Mouse (Mus musculus): ENCODE measurements around the gene Npas1. TPM values are rescaled to one million over a fixed set of nuclear protein-coding genes. Genes with fewer than 3 reads are reported as not detected.

The Npas1 gene
- polyA plus RNA-seq, 1 experiment: not detected

DNA sequence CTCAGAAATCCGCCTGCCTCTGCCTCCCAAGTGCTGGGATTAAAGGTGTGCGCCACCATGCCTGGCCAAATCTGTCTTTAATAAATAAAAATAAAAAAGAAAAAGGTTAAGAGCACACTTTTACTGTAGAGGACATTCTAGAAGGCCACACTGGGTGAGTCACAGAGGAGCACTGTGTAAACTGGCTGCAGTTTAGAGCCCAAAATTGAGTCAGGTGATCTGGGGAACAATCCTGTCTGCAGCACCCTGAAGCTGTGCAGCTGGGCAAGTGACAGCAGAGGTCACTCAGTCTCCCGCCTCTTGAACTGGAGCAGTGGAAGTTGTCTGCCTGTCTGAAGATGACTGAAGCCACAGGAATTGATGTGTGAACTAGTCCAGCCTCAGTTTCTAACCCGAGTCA is 24.0 kb upstream of the Npas1 start:
- 94% methylated on average over 4 of the region's 4 CpGs for WGBS
- Histone ChIP-seq H3K4me1 (ENCODE audit: control insufficient read depth, insufficient read depth, low read length) (no peaks in the 10 kb centered on the region), H3K4me3 (ENCODE audit: insufficient read depth, low read depth, low read length) (no peak overlapping the region), H3K27ac (ENCODE audit: insufficient read depth, low read depth, low read length) (no peak overlapping the region)
- TF ChIP-seq POLR2A (IDR thresholded peaks at IDR 0.05; ENCODE audit: insufficient read depth, low read depth, low read length): no peak
- TF ChIP-seq CTCF (IDR thresholded peaks at IDR 0.05; ENCODE audit: insufficient read depth, low read depth, low read length): no peak

DNA sequence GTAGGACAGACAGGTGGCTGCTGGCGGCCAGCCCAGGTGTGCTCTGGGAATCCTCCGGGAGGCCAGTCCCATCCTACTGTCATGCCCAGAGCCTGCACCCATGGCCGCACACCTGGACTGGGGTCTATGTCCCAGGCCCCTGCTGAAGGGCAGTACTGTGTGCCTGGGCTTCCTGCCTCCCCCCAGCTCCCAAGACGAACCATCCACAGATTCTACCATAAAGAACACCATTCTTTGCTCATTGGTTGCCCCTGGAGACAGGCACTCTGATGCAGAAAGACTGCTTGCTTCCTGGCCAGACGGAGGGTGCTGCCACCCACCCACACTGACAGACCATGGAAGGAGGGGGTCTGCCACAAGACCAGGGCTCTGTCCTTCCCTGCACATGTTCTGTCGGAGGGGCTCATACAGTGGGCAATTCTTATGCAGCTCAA is 22.2 kb upstream of the Npas1 start:
- TF ChIP-seq CTCF (IDR thresholded peaks at IDR 0.05; ENCODE audit: insufficient read depth, low read depth, low read length) (no peak), POLR2A (IDR thresholded peaks at IDR 0.05; ENCODE audit: insufficient read depth, low read depth, low read length) (no peak)
- no peak overlapping the region for H3K27ac ChIP-seq (ENCODE audit: insufficient read depth, low read depth, low read length)
- no peaks in the 10 kb centered on the region for H3K4me1 ChIP-seq (ENCODE audit: control insufficient read depth, insufficient read depth, low read length)
- H3K4me3 ChIP-seq (ENCODE audit: insufficient read depth, low read depth, low read length): no peak overlapping the region
- 71% methylated on average over 6 of the region's 6 CpGs for WGBS

DNA sequence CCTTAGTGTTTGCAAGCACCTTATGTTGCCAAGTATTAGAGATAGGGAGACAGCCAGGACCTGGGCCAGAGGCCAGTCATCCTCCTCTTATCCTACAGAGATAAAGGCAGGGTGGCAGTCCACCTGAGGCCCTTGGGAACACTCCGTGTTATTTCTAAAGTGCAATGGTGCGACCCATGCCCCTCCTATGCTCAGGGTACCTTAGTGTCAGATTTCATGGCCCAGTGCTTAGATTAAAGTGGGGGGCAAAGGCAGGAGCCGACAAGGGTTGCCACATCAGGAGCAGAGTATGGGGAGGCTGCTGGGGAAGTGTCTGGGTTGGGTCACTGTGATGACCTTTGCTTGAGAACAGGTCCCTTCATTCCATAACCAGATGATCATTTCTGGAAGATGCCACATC is 18.7 kb upstream of the Npas1 start:
- no peak overlapping the region for H3K4me3 ChIP-seq (ENCODE audit: insufficient read depth, low read depth, low read length)
- H3K4me1 ChIP-seq (ENCODE audit: control insufficient read depth, insufficient read depth, low read length): no peaks in the 10 kb centered on the region
- TF ChIP-seq POLR2A (IDR thresholded peaks at IDR 0.05; ENCODE audit: insufficient read depth, low read depth, low read length) (no peak), CTCF (IDR thresholded peaks at IDR 0.05; ENCODE audit: insufficient read depth, low read depth, low read length) (no peak)
- WGBS: 97% methylated on average over 3 of the region's 3 CpGs
- no peak overlapping the region for H3K27ac ChIP-seq (ENCODE audit: insufficient read depth, low read depth, low read length)

DNA sequence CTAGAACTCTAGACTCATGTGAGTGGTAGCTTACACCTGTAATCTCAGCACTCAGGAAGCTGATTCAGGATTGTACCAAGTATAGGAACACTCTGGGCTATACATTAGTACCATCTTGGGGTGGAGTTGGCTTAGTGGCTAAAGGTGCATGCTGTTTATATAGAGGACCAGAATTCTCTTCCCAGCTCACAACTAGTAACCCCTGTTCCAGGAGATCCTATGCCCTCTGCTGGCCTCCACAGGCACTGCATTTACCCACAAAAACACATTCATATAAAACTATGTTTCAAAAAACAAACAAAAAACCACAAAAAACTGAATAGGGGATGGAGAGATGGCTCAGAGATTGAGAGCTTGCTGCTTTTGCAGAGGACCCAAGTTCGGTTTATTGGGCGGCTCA is 15.8 kb upstream of the Npas1 start:
- TF ChIP-seq CTCF (IDR thresholded peaks at IDR 0.05; ENCODE audit: insufficient read depth, low read depth, low read length) (0 out of 2 replicates have a peak, but pooled peaks have one; percentile 18), POLR2A (IDR thresholded peaks at IDR 0.05; ENCODE audit: insufficient read depth, low read depth, low read length) (no peak)

DNA sequence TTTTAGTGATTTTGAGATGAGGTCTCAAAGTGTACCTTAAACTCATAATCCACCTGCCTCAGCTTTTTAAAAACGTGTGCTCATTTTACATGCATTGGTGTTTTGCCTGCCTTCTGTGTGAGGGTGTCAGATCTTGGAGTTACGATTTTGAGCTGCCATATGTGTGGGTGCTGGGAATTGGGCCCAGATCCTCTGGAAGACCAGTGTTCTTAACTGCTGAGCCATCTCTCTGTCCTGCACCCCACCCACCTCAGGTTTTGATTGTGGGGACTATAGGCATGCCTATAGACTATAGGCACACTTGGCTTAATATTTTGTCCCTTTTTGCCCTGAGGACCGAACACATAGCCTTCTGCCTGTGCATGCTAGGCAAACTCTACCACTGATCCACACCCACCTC is 14.7 kb upstream of the Npas1 start:
- Histone ChIP-seq H3K27ac (ENCODE audit: insufficient read depth, low read depth, low read length) (no peak overlapping the region), H3K4me3 (ENCODE audit: insufficient read depth, low read depth, low read length) (no peak overlapping the region), H3K4me1 (ENCODE audit: control insufficient read depth, insufficient read depth, low read length) (no peaks in the 10 kb centered on the region)
- WGBS: 57% methylated on average over 3 of the region's 3 CpGs
- TF ChIP-seq CTCF (IDR thresholded peaks at IDR 0.05; ENCODE audit: insufficient read depth, low read depth, low read length): no peak
- TF ChIP-seq POLR2A (IDR thresholded peaks at IDR 0.05; ENCODE audit: insufficient read depth, low read depth, low read length): no peak

More for the DNA sequence above, 15.8 kb upstream of the Npas1 start:
- Histone ChIP-seq H3K4me3 (ENCODE audit: insufficient read depth, low read depth, low read length) (no peak overlapping the region), H3K4me1 (ENCODE audit: control insufficient read depth, insufficient read depth, low read length) (no peaks in the 10 kb centered on the region), H3K27ac (ENCODE audit: insufficient read depth, low read depth, low read length) (no peak overlapping the region)
- 45% methylated on average over 2 of the region's 2 CpGs for WGBS

DNA sequence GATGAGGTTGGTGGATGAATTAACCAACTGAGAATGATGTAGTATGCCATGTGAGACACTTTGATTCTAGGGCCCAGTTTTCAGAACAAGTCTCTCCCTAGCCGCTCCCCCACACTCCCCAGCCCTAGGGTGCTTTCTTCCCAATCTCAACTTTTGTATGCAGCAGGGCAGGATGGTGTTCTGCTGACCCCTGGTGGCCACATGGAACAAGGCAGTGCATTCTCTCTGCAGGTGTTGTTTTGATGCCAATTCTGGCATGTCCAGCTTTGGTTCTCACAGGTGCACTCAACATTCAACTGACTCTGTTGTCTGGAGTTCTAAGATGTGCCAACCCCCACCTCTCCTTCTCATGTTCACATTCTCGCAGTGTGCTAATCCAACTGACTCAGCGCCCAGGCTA is 14.2 kb upstream of the Npas1 start:
- WGBS: 39% methylated on average over 3 of the region's 3 CpGs
- no peaks in the 10 kb centered on the region for H3K4me1 ChIP-seq (ENCODE audit: control insufficient read depth, insufficient read depth, low read length)
- no peak overlapping the region for H3K27ac ChIP-seq (ENCODE audit: insufficient read depth, low read depth, low read length)
- H3K4me3 ChIP-seq (ENCODE audit: insufficient read depth, low read depth, low read length): no peak overlapping the region
- TF ChIP-seq POLR2A (IDR thresholded peaks at IDR 0.05; ENCODE audit: insufficient read depth, low read depth, low read length) (no peak), CTCF (IDR thresholded peaks at IDR 0.05; ENCODE audit: insufficient read depth, low read depth, low read length) (peak; percentile 85)

DNA sequence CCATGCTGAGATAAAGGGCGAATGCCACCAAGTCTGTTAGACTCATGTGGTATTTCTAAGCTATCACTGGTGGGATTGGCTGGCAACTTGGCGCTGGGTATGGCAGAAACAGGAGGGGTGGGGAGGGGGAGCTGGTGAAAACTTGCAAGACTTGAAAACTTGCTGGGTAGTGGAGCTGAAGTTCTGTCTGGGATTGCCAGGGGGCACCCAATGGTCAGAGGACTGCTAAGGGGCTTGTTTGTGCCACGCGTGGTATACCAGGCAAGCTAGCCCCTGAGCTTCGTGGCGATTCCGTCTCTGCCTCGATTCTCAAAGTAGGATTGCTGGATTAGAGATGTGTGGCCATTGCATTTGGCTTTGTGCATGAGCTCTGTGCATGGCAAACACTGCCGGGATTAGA is 12.4 kb upstream of the Npas1 start:
- Histone ChIP-seq H3K27ac (ENCODE audit: insufficient read depth, low read depth, low read length) (no peak overlapping the region), H3K4me1 (ENCODE audit: control insufficient read depth, insufficient read depth, low read length) (no peaks in the 10 kb centered on the region), H3K4me3 (ENCODE audit: insufficient read depth, low read depth, low read length) (no peak overlapping the region)
- TF ChIP-seq POLR2A (IDR thresholded peaks at IDR 0.05; ENCODE audit: insufficient read depth, low read depth, low read length) (no peak), CTCF (IDR thresholded peaks at IDR 0.05; ENCODE audit: insufficient read depth, low read depth, low read length) (no peak)
- WGBS: 89% methylated on average over 9 of the region's 9 CpGs

DNA sequence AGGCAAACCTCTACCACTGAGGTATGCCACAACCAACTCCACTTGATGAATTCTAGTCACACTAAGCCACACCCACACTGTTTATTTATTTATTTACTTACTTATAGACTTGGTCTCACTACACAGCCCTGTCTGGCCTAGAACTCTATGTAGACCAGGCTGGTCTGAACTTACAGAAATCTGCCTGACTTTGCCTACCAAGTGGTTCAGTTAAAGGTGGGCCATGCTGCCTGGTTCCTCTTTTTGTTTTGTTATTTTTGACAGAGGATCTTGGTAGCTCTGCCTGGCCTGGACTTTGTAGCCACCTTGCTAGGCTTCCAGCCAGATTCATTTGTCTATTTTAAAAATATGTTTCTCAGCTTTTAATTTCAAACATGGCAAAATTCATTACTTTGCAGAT is 11.3 kb upstream of the Npas1 start:
- Histone ChIP-seq H3K4me3 (ENCODE audit: insufficient read depth, low read depth, low read length) (no peak overlapping the region), H3K4me1 (ENCODE audit: control insufficient read depth, insufficient read depth, low read length) (no peaks in the 10 kb centered on the region), H3K27ac (ENCODE audit: insufficient read depth, low read depth, low read length) (no peak overlapping the region)
- TF ChIP-seq CTCF (IDR thresholded peaks at IDR 0.05; ENCODE audit: insufficient read depth, low read depth, low read length): no peak
- no peak for TF ChIP-seq POLR2A (IDR thresholded peaks at IDR 0.05; ENCODE audit: insufficient read depth, low read depth, low read length)

DNA sequence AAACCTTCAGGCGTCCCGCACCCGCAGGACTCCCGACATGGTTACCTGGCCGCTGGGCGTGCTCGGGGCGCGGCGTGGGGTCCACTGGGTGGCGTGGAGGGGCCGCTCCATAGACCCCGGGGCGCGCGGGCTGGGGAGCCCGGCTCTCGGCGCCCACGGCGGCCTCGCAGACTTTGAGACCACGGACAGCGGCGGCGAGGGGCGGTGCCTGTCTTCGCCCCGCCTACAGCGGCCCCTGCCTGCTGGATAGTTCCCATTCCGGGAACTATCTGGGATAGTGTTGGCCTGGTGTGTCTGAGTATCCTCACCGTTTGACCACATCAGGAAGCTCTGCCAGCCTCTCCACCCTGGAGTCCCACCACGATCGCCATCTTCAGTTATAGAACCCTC is 933 bp downstream of the Npas1 start:
- WGBS: 4% methylated on average over 34 of the region's 34 CpGs
- TF ChIP-seq POLR2A (IDR thresholded peaks at IDR 0.05; ENCODE audit: insufficient read depth, low read depth, low read length) (no peak), CTCF (IDR thresholded peaks at IDR 0.05; ENCODE audit: insufficient read depth, low read depth, low read length) (no peak)
- no peak overlapping the region for H3K27ac ChIP-seq (ENCODE audit: insufficient read depth, low read depth, low read length)
- H3K4me3 ChIP-seq (ENCODE audit: insufficient read depth, low read depth, low read length): no peak overlapping the region
- peaks cover 21% of the 10 kb centered on the region for H3K4me1 ChIP-seq (ENCODE audit: control insufficient read depth, insufficient read depth, low read length)

Measured in olfactory bulb, adult 2 months (tissue).